Mouse (Mus musculus): Measurements from ENCODE around the gene Olfr596.

DNA sequence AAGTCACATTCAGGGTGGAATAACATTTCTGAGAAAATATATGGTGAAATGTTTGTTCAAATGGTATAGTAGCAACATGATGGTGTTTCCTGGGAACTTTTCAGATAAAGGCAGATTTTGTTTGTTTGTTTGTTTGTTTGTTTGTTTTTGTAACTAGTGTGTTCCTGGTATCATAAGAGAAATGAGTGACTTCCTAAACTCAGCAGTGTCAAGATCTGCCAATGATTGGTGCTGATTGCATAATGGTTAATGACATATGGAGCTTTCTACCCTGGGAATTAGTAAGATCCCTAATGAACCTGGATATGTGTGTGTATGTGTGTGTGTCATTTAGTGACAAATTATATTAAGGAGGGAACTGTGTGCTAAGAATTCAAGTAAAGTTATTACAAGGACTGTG, 17.8 kb downstream of the Olfr596 start, which contains the start of gene Olfr598:
- TF ChIP-seq GATA1 (IDR thresholded peaks at IDR 0.05; ENCODE audit: borderline replicate concordance, low read length) = no peak
- TF ChIP-seq FLI1 (IDR thresholded peaks at IDR 0.05; ENCODE audit: low read length) = no peak

Measured in megakaryocyte, embryonic 14.5 days (primary cell).